Mouse (Mus musculus) MEL (cell line): ENCODE measurements around the gene Snx32.

Source experiments
- CTCF ChIP-seq, 3 experiments: IDR thresholded peaks in 2 of 3; conservative IDR thresholded peaks in 1 of 3; 2 replicates each; pipeline ENCODE4 v1.5.1; 2011 to 2012; ENCODE audit warnings: low read length in 3 of 3, low read depth in 2 of 3, mild to moderate bottlenecking in 2 of 3, improper control_type of control experiment in 1 of 3, inconsistent platforms in 1 of 3, mixed read lengths in 1 of 3, moderate library complexity in 1 of 3; ENCODE audit not compliant: control insufficient read depth in 1 of 3, insufficient read depth in 1 of 3, poor library complexity in 1 of 3, severe bottlenecking in 1 of 3
- E2F4 ChIP-seq: IDR thresholded peaks from 2 replicates; pipeline ENCODE4 v1.6.1; 2011; ENCODE audit warnings: low read depth, low read length, improper control_type of control experiment, borderline replicate concordance
- JUND ChIP-seq: IDR thresholded peaks from 2 replicates; pipeline ENCODE4 v1.6.1; 2011; ENCODE audit warnings: low read depth, mild to moderate bottlenecking, improper control_type of control experiment, low read length
- MAZ ChIP-seq: IDR thresholded peaks from 2 replicates; pipeline ENCODE4 v1.6.1; 2012; ENCODE audit warnings: low read depth, mild to moderate bottlenecking, inconsistent platforms, low read length, improper control_type of control experiment

GRCm38 (mm10) chr19:5553802-5554201 lies 43.5 kb upstream of the Snx32 start:
- TF ChIP-seq MAZ (no peak), JUND (no peak), CTCF (IDR thresholded peaks at IDR 0.05 in 2 of 3, conservative IDR thresholded peaks at IDR 0.05 in 1 of 3; ENCODE audit: control insufficient read depth in 1 of 3, insufficient read depth in 1 of 3, low read depth in 2 of 3, low read length in 3 of 3, poor library complexity in 1 of 3, severe bottlenecking in 1 of 3) (no peak), E2F4 (no peak)
